Mouse (Mus musculus) liver, embryonic 12.5 days (tissue): ENCODE data around the gene Kif17. TPM values are rescaled to one million over a fixed set of nuclear protein-coding genes. Genes with fewer than 3 reads are reported as not detected.

Source experiments
- ATAC-seq: fragments of 200-750 bp; cut with Nextera tagmentation; 2 replicates; pipeline ENCODE4 v1.8.0; 2017; ENCODE audit warnings: moderate number of reproducible peaks, mild to moderate bottlenecking, moderate library complexity
- H3K27ac ChIP-seq: fragments of 300-500 bp; sonication (generic); 2 replicates; pipeline ENCODE4 v1.5.1; 2016; ENCODE audit warnings: mild to moderate bottlenecking
- H3K27me3 ChIP-seq: fragments of 300-500 bp; sonication (generic); replicated peaks from 2 replicates; pipeline ENCODE4 v1.6.1; 2016; ENCODE audit warnings: mild to moderate bottlenecking, moderate library complexity
- H3K36me3 ChIP-seq: fragments of 300-500 bp; sonication (generic); 2 replicates; pipeline ENCODE4 v1.6.1; 2016; ENCODE audit warnings: mild to moderate bottlenecking, moderate library complexity
- H3K4me1 ChIP-seq: fragments of 300-500 bp; sonication (generic); 2 replicates; pipeline ENCODE4 v1.6.1; 2016
- H3K4me2 ChIP-seq: fragments of 300-500 bp; sonication (generic); 2 replicates; pipeline ENCODE4 v1.6.1; 2016; ENCODE audit warnings: mild to moderate bottlenecking, moderate library complexity
- H3K4me3 ChIP-seq: fragments of 300-500 bp; sonication (generic); 2 replicates; pipeline ENCODE4 v1.5.1; 2016; ENCODE audit warnings: mild to moderate bottlenecking, moderate library complexity
- H3K9ac ChIP-seq: fragments of 300-500 bp; sonication (generic); 2 replicates; pipeline ENCODE4 v1.6.1; 2016; ENCODE audit warnings: mild to moderate bottlenecking, moderate library complexity
- H3K9me3 ChIP-seq: fragments of 300-500 bp; sonication (generic); replicated peaks from 2 replicates; pipeline ENCODE4 v1.6.1; 2016; ENCODE audit warnings: mild to moderate bottlenecking, moderate library complexity
- WGBS: fragments of 180-500 bp; shearing (Covaris S2); methylation state at CpG from one replicate; pipeline ENCODE4 v1.1.7; 2016; ENCODE audit not compliant: insufficient replicate concordance; 5-methylcytosine and 5-hydroxymethylcytosine counted together
- polyA plus RNA-seq: library from polyadenylated mRNA; unstranded; fragments of >200 nt; fragmentation: Nextera tagmentation; extraction: Ambion mirVana; gene quantifications from 2 replicates; pipeline ENCODE4 v1.2.1, GENCODE M21; 2016

The Kif17 gene
- polyA plus RNA-seq, 1 experiment from 2014 or later: 0.37 TPM

DNA sequence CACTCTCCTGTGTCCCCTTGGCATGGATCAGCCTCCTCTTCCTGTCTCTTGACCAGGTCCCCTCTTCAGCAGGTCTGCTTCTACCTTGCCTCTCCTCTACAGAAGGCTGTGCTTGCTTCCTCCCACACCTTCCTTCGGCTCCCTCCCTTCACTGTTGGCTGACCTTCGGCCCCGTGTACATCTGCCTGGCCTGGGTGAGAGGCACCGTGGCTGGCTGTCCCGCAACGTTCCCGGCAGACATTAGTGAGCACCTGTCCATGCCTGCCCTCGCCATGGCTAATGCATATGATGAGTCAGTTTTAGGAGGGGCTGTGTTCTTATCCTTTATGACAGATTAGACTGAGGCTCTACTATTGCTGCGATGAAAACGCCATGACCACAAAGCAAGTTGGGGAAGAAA is 17.6 kb downstream of the Kif17 start:
- ATAC-seq: no peak
- Histone ChIP-seq H3K4me1 (peaks cover 1% of the 10 kb centered on the region; the same call in 1 of the 2 replicates), H3K36me3 (no peaks in the 10 kb centered on the region), H3K27ac (no peak overlapping the region), H3K9ac (no peak overlapping the region), H3K4me2 (no peak overlapping the region), H3K27me3 (peaks cover 28% of the 10 kb centered on the region), H3K9me3 (no peaks in the 10 kb centered on the region), H3K4me3 (no peak overlapping the region)
- WGBS: 71% methylated on average over 10 of the region's 10 CpGs

- H3K9me3 ChIP-seq: no peaks in the 10 kb centered on the region
- no peak overlapping the region for H3K4me3 ChIP-seq
- WGBS: 61% methylated on average over 14 of the region's 14 CpGs
- ATAC-seq: 0 out of 2 replicates have a peak, but pooled peaks have one; percentile 18
- H3K27me3 ChIP-seq: peaks cover 18% of the 10 kb centered on the region
- H3K4me2 ChIP-seq: no peak overlapping the region
- no peaks in the 10 kb centered on the region for H3K4me1 ChIP-seq
- no peak overlapping the region for H3K9ac ChIP-seq
- no peak overlapping the region for H3K27ac ChIP-seq
- no peaks in the 10 kb centered on the region for H3K36me3 ChIP-seq
These were observed 22.1 kb downstream of the Kif17 start for GRCm38 (mm10) chr4:138272011-138272997.

- no peak overlapping the region for H3K9ac ChIP-seq
- H3K36me3 ChIP-seq: no peaks in the 10 kb centered on the region
These were observed 28.1 kb downstream of the Kif17 start for GRCm38 (mm10) chr4:138278346-138278745.

GRCm38 (mm10) chr4:138282834-138283233 is 32.6 kb downstream of the Kif17 start:
- WGBS: 24% methylated on average over 4 of the region's 4 CpGs
- 0 out of 2 replicates have a peak, but pooled peaks cover 3% of the 10 kb centered on the region for H3K4me1 ChIP-seq
- peak; percentile 76 for ATAC-seq
- H3K27me3 ChIP-seq: peaks cover 15% of the 10 kb centered on the region; the same call in 1 of the 2 replicates
- H3K27ac ChIP-seq: no peak overlapping the region
- H3K4me2 ChIP-seq: no peak overlapping the region
- H3K4me3 ChIP-seq: no peak overlapping the region
- H3K36me3 ChIP-seq: no peaks in the 10 kb centered on the region
- H3K9me3 ChIP-seq: no peaks in the 10 kb centered on the region
- no peak overlapping the region for H3K9ac ChIP-seq

More at GRCm38 (mm10) chr4:138278346-138278745, 28.1 kb downstream of the Kif17 start:
- no peak overlapping the region for H3K4me2 ChIP-seq
- no peaks in the 10 kb centered on the region for H3K9me3 ChIP-seq
- no peaks in the 10 kb centered on the region for H3K4me1 ChIP-seq
- ATAC-seq: no peak
- H3K27me3 ChIP-seq: peaks cover 25% of the 10 kb centered on the region
- no peak overlapping the region for H3K4me3 ChIP-seq
- WGBS: 62% methylated on average over 7 of the region's 7 CpGs
- no peak overlapping the region for H3K27ac ChIP-seq

DNA sequence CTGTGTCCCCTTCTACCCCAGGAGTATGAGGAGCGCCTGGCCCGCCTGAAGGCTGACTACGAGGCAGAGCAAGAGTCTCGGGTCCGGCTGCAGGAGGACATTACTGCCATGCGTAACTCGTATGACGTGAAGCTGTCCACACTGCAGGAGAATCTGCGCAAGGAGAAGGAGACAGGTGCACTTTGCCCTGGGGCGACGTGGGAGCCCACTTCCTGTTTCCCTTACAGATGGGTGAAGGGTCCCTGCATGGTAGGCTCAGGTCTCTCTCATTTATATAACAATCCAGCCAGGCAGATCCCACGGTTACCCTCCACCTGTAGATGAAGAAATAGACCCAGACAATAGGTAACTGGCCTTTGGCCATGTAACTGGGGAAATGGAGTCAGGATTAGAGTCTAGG is 36.2 kb downstream of the Kif17 start:
- H3K4me3 ChIP-seq: no peak overlapping the region
- no peak for ATAC-seq
- H3K4me2 ChIP-seq: no peak overlapping the region
- WGBS: 61% methylated on average over 12 of the region's 12 CpGs
- no peaks in the 10 kb centered on the region for H3K36me3 ChIP-seq
- H3K27me3 ChIP-seq: 0 out of 2 replicates have a peak, but pooled peaks cover 13% of the 10 kb centered on the region
- H3K27ac ChIP-seq: no peak overlapping the region
- H3K9me3 ChIP-seq: no peaks in the 10 kb centered on the region
- peaks cover 5% of the 10 kb centered on the region; the same call in 1 of the 2 replicates for H3K4me1 ChIP-seq
- H3K9ac ChIP-seq: no peak overlapping the region

- Histone ChIP-seq H3K4me1 (peaks cover 10% of the 10 kb centered on the region; the same call in 1 of the 2 replicates), H3K4me3 (no peak overlapping the region), H3K27me3 (0 out of 2 replicates have a peak, but pooled peaks cover 13% of the 10 kb centered on the region), H3K9ac (no peak overlapping the region), H3K4me2 (no peak overlapping the region), H3K27ac (no peak overlapping the region), H3K9me3 (no peaks in the 10 kb centered on the region), H3K36me3 (no peaks in the 10 kb centered on the region)
- no peak for ATAC-seq
- WGBS: 72% methylated on average over 7 of the region's 7 CpGs
These were observed 38.5 kb downstream of the Kif17 start for GRCm38 (mm10) chr4:138288691-138289090.

DNA sequence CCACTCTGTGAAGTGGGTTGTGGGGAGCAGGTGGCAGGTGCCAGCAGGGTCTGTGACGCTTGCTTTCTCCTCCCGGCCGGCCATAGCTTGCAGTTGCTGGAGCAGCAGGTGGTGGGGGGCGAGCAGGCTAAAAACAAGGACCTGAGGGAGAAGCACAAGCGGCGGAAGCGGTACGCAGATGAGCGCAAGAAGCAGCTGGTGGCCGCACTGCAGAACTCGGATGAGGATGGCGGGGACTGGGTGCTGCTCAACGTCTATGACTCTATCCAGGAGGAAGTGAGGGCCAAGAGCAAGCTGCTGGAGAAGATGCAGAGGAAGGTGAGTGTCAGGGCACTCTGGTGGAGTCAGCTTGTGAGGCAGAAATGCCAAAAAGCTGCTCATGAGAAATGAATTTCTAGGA is 41.8 kb downstream of the Kif17 start:
- no peak for ATAC-seq
- H3K4me3 ChIP-seq: no peak overlapping the region
- H3K4me1 ChIP-seq: peaks cover 6% of the 10 kb centered on the region; the same call in 1 of the 2 replicates
- 0 out of 2 replicates have a peak, but pooled peaks cover 7% of the 10 kb centered on the region for H3K27me3 ChIP-seq
- no peak overlapping the region for H3K4me2 ChIP-seq
- WGBS: 67% methylated on average over 13 of the region's 13 CpGs
- no peaks in the 10 kb centered on the region for H3K9me3 ChIP-seq
- no peaks in the 10 kb centered on the region for H3K36me3 ChIP-seq
- H3K9ac ChIP-seq: no peak overlapping the region
- H3K27ac ChIP-seq: no peak overlapping the region

GRCm38 (mm10) chr4:138293261-138293948 is 43.2 kb downstream of the Kif17 start:
- H3K9me3 ChIP-seq: no peaks in the 10 kb centered on the region

GRCm38 (mm10) chr4:138293949-138294550 is 43.8 kb downstream of the Kif17 start:
- H3K4me3 ChIP-seq: no peak overlapping the region
- H3K4me1 ChIP-seq: peaks cover 6% of the 10 kb centered on the region; the same call in 1 of the 2 replicates
- no peak overlapping the region for H3K9ac ChIP-seq
- no peak overlapping the region for H3K4me2 ChIP-seq
- H3K9me3 ChIP-seq: no peaks in the 10 kb centered on the region
- 0 out of 2 replicates have a peak, but pooled peaks cover 8% of the 10 kb centered on the region for H3K27me3 ChIP-seq
- no peak overlapping the region for H3K27ac ChIP-seq
- H3K36me3 ChIP-seq: no peaks in the 10 kb centered on the region
- 62% methylated on average over 12 of the region's 14 CpGs for WGBS
- no peak for ATAC-seq

More at GRCm38 (mm10) chr4:138293261-138293948, 43.2 kb downstream of the Kif17 start:
- H3K9ac ChIP-seq: no peak overlapping the region
- H3K27me3 ChIP-seq: 0 out of 2 replicates have a peak, but pooled peaks cover 5% of the 10 kb centered on the region
- H3K4me3 ChIP-seq: no peak overlapping the region
- no peak overlapping the region for H3K27ac ChIP-seq
- ATAC-seq: no peak
- 60% methylated on average over 18 of the region's 18 CpGs for WGBS
- no peaks in the 10 kb centered on the region for H3K36me3 ChIP-seq
- no peak overlapping the region for H3K4me2 ChIP-seq
- peaks cover 6% of the 10 kb centered on the region; the same call in 1 of the 2 replicates for H3K4me1 ChIP-seq

- 74% methylated on average over 10 of the region's 10 CpGs for WGBS
- H3K4me3 ChIP-seq: no peak overlapping the region
These were observed 51.1 kb downstream of the Kif17 start for GRCm38 (mm10) chr4:138301271-138301780.

GRCm38 (mm10) chr4:138303011-138303410 is 52.8 kb downstream of the Kif17 start:
- H3K27me3 ChIP-seq: 0 out of 2 replicates have a peak, but pooled peaks cover 7% of the 10 kb centered on the region
- ATAC-seq: no peak
- no peak overlapping the region for H3K9ac ChIP-seq
- peaks cover 36% of the 10 kb centered on the region for H3K4me1 ChIP-seq
- WGBS: 81% methylated on average over 3 of the region's 3 CpGs
- H3K4me3 ChIP-seq: no peak overlapping the region
- peaks cover 17% of the 10 kb centered on the region for H3K36me3 ChIP-seq
- no peak overlapping the region for H3K27ac ChIP-seq
- H3K4me2 ChIP-seq: peak overlapping the region; percentile 87
- H3K9me3 ChIP-seq: no peaks in the 10 kb centered on the region

More at GRCm38 (mm10) chr4:138301271-138301780, 51.1 kb downstream of the Kif17 start:
- Histone ChIP-seq H3K4me2 (no peak overlapping the region), H3K4me1 (peaks cover 26% of the 10 kb centered on the region), H3K27me3 (0 out of 2 replicates have a peak, but pooled peaks cover 10% of the 10 kb centered on the region), H3K9me3 (no peaks in the 10 kb centered on the region), H3K27ac (no peak overlapping the region), H3K36me3 (no peaks in the 10 kb centered on the region; the same call in 1 of the 2 replicates), H3K9ac (no peak overlapping the region)
- ATAC-seq: no peak
